Mouse (Mus musculus) naive thymus-derived CD4-positive, alpha-beta T cell, adult 2 months (primary cell): ENCODE data around the gene Dmtf1.
"Not testable (repeated sequence)": the region's sequence is repeated elsewhere in the genome, so short reads cannot be mapped to it uniquely, and the experiment has no call there.

Experiments used
- DNase-seq: peaks from one replicate; pipeline ENCODE4 v3.0.0-alpha.2; 2011; ENCODE audit warnings: low read depth

The Dmtf1 gene

GRCm38 (mm10) chr5:9161456-9162041, at the start of gene Dmtf1:
TSS of gene Dmtf1 (minus strand) at chr5:9161776.
- DNase-seq = peak; percentile 93

- no peak for DNase-seq
Measured at GRCm38 (mm10) chr5:9186467-9186866, 24.9 kb upstream of the Dmtf1 start.

DNA sequence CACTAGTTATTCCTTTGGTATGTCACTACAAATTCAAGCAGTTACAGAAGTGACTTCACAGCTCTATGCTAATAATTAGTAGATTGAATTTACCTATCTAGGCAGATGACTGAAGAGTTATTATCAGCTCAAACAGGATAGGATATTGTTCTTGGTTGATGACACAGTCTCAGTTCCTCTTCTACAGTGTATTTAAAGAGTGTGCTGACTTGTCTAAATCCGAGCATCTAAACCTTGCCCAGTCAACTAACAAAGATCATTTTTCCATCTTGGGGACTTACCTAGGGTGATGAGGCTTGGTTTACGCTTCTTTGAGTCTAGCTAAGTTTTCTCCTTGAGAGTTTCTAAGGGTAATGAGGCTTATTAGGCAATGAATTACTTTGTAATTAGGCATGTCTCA, 11.7 kb upstream of the Dmtf1 start:
- no peak for DNase-seq

- DNase-seq = peak; percentile 48
Measured at GRCm38 (mm10) chr5:9169328-9170005, 7.9 kb upstream of the Dmtf1 start.

DNA sequence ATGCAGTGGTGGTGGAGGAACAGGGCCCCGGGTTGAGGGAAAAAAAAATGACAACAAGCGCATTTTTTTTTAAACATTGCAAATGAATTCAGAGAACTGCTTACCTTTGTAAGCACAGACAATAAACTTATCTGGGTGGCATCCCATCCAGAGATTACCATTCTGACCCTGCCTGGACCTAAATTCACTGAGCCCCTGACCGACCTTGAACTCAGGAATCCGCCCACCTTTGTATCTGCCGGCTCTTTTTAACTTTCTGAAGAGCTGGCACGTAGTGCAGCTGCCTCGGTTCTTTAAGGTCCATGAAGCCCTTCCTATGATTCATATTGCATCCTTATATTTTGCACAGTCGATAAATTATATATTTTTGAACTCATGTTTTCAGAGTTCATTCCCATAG, 4.8 kb upstream of the Dmtf1 start:
- DNase-seq = no peak

DNA sequence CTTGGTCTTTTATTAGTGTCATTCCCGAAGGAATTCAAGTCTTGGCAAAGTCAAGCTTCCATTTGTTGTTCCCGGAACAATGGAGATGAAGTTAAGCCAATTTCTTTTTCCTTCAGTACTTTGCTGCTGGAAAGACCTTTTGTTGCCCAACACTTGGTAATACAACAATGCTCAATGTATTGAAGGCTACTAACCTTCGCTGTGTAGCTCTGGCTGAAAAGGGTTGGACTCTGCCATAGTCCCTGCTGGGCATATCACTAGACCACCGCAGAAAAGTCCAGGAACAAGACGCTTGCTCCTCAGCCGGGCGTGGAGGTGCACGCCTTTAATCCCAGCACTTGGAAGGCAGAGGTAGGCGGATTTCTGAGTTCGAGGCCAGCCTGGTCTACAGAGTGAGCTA, 3.6 kb upstream of the Dmtf1 start:
- not testable (repeated sequence) for DNase-seq

GRCm38 (mm10) chr5:9163411-9163810, 1.8 kb upstream of the Dmtf1 start:
- no peak for DNase-seq

DNA sequence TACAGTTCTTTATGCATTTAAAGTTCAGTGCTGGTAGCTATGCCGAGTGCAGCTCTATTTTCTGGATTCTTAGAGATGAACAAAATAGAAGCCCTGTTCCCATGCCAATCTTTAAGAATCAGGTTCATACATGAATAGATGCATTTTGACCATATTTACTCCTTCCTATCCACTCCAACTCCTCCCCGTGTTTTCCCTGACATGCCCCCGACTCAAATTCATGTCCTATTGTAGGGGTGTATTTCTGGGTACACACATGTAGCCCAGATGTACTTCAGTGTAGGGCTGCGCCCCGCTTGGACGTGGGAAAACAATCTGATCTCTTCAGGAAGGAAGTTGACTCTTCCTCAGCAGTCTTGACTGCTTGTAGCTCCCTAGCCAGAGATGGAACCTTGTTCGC, 512 bp upstream of the Dmtf1 start:
- DNase-seq = no peak

DNA sequence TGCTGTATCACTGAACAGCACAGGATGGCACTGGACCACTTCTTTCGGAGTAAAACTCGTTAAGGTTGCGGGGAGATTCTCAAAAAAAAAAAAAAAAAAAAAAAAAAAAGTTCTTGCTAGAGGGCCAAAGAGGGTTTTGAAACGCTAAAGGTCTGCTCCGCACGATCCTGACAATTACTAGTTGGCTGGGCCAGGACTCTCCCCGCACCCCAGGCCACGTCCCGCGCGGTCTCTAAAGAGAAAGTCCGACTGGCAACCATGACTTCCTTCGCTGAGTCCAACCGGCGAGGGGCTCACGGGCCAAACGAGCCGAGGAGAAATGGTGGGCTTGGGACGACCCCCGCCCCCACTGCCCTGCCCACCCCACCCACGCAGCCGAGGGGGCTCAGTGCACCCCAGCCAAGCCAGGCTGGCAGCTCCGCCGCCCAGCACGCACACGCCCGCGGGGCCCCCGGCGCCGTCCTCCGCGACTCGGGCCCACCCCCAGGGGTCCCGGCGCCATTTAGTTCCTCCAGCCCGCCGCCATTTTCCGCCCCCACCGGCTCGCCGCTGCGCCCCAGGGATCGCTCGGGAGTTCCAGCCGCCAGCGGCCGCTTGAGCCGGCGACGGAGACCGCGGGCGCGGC, 633 bp downstream of the Dmtf1 start:
- DNase-seq = peak; percentile 44

DNA sequence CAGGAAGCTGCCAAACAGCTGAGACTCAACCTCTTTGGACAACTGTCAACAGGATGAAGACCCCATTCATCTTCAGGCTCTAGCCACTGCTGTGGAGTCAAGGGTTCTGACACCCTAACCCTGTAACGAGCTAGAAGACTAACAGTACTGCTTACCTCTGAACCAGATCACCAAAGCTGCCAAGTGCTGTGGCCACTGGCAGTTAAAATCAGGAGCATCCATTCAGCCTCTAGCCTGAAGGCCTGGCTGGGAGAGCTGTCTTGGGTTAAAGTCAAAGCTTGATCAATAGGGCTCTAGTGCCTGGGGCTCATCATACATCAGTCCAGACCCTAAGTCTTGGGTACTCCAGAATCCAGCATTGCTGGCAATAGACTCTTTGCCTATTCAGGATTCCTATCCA, 4.2 kb downstream of the Dmtf1 start:
- no peak for DNase-seq

- no peak for DNase-seq
Measured at GRCm38 (mm10) chr5:9156746-9157145, 4.8 kb downstream of the Dmtf1 start.

DNA sequence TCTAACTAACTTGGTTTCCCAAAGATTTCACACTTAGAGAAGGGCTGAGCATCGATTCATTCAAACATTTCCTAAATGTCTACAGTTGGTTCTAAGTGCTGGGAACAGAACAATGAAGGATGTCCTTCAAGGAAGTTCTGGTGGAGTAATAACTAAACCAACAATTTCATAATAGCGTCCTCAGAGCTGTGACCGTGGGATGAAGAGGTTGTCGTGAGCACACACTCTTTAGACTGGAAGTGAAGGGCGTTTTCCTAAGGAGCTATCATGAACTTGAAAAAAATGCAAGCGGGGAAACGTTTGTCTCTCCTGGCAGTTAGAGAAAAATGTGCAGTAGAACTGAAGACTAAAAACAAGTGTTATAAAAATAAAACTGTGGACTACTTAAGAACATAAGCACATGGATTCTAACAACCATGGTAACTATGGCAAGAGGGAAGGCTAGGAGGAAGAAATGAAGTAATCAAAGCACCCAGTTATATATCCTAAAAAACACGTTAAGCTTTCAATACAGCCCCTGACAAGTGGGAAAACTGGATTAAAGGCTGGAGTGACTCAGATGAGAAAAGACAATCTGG, 12.2 kb downstream of the Dmtf1 start:
- no peak for DNase-seq

- no peak for DNase-seq
Measured at GRCm38 (mm10) chr5:9142376-9142775, 19.2 kb downstream of the Dmtf1 start.

DNA sequence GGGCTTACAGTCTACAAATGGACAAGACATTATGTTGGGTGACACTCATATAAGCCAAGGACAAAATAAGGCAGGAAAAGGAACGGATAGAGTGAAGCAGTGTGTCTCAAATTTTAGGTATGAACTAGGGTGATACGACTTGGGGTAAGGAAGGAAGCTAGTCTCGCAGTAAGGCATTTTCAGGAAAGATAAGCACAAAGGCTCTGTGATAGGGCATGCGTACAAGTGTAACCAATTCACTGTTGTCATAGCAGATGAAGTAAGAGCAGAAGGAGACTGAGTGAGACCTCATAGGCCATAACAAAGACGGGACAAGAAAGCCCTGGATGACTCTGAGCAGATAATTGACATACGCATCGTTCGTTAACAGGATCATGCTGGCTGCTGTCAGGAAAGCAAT, 20.9 kb downstream of the Dmtf1 start:
- no peak for DNase-seq

DNA sequence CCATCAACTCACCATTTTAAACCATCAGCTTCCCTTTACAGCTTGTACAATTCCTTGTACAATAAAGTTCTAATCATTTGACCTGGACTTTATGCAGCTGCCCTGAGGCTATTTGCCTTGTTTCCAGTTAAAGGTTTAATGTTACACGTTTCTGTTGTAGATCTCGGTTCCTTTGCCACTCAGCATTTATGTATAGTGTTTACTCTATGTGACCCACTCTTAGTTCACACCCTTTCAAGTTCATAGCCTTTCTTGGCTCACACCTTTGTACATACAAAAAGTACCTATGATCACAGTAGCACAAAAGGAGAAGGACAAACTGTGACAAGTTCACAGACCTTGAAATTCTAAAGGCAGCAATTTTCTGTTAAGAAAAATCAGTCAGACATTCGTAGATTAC, 26.0 kb downstream of the Dmtf1 start:
- no peak for DNase-seq

DNA sequence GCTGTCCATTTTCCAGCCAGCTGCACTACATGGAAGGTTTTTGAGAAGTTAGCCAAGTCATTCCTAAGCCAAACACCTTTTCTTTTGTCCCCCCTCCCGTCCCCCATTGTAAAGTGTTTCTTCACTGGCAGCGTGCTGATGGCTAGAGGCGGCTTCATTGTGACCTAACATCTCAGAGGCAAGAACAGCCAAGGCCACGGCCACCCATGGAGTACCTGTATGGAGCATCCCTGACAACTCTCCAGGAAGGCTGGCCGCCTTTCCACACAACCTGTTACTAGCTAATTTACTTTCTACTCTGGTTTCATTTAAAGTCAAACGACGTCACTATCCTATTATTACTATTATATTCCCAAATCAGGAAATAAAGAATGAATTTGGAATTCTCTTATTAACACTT, 29.8 kb downstream of the Dmtf1 start:
- DNase-seq = no peak

- no peak for DNase-seq
Measured at GRCm38 (mm10) chr5:9128566-9128965, 33.0 kb downstream of the Dmtf1 start.

DNA sequence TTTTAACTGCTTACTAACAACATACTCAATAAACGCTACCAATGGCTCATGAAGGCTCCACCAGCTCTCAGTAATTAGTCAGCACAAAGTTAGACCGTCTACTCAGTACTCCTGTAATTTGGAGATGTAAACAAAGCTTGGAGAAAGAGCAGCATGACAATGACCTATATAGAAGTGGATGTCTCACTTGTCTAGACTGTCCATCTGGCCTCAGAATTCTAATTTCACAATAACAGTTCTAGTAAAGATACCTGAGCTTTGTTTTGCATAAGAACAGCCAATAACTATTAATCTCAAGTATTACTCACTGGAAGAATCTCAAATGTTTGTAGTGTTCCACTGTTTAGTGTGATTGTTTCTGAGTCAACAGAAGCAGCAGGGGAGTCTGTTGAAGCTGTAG, 37.4 kb downstream of the Dmtf1 start:
- DNase-seq = no peak

- DNase-seq = no peak
Measured at GRCm38 (mm10) chr5:9114162-9114561, 47.4 kb downstream of the Dmtf1 start.

GRCm38 (mm10) chr5:9111759-9112158, 49.8 kb downstream of the Dmtf1 start:
- peak; percentile 90 for DNase-seq

- no peak for DNase-seq
Measured at GRCm38 (mm10) chr5:9111285-9111684, 50.3 kb downstream of the Dmtf1 start.

DNA sequence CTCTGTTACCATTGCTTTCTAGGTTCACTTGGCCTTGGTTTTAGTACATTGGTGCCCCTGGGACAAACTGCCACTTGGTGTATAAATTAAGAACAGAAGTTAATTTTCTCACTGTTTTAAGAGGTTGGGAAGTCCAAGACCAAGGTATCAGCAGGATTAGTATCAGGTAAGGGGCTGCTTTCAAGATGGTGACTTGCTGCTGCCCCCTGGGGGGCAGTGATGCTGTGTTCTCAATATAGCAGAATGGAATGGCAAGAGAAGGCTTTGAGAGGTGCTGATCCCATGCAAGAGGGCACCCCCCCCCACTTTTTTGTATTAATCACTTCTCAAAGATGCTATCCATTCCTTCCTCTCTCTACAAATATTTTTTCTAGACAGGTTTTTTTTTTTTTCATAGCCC, 52.0 kb downstream of the Dmtf1 start:
- peak; percentile 68 for DNase-seq

GRCm38 (mm10) chr5:9108490-9108889, 53.1 kb downstream of the Dmtf1 start:
- DNase-seq = no peak
